Mouse (Mus musculus) forebrain, embryonic 12.5 days (tissue): Measurements from ENCODE around the gene Slc35a3. TPM values are rescaled to one million over a fixed set of nuclear protein-coding genes. Genes with fewer than 3 reads are reported as not detected.

ENCODE experiments used
- ATAC-seq: fragments of 200-750 bp; cut with Nextera tagmentation; 2 replicates; pipeline ENCODE4 v1.8.0; 2017; ENCODE audit warnings: moderate TSS enrichment; ENCODE audit not compliant: low FRiP score
- H3K27ac ChIP-seq: fragments of 300-500 bp; sonication (generic); 2 replicates; pipeline ENCODE4 v1.5.1; 2016; ENCODE audit warnings: mild to moderate bottlenecking
- H3K27me3 ChIP-seq: fragments of 300-500 bp; sonication (generic); 2 replicates; pipeline ENCODE4 v1.6.1; 2016; ENCODE audit warnings: mild to moderate bottlenecking
- H3K36me3 ChIP-seq: fragments of 300-500 bp; sonication (generic); replicated peaks from 2 replicates; pipeline ENCODE4 v1.6.1; 2016; ENCODE audit warnings: mild to moderate bottlenecking
- H3K4me1 ChIP-seq: fragments of 300-500 bp; sonication (generic); 2 replicates; pipeline ENCODE4 v1.6.1; 2016
- H3K4me2 ChIP-seq: fragments of 300-500 bp; sonication (generic); 2 replicates; pipeline ENCODE4 v1.6.1; 2016; ENCODE audit warnings: mild to moderate bottlenecking, moderate library complexity
- H3K4me3 ChIP-seq: fragments of 300-500 bp; sonication (generic); replicated peaks from 2 replicates; pipeline ENCODE4 v1.5.1; 2016; ENCODE audit warnings: mild to moderate bottlenecking
- H3K9ac ChIP-seq: fragments of 300-500 bp; sonication (generic); 2 replicates; pipeline ENCODE4 v1.6.1; 2016; ENCODE audit warnings: mild to moderate bottlenecking
- H3K9me3 ChIP-seq: fragments of 300-500 bp; sonication (generic); 2 replicates; pipeline ENCODE4 v1.6.1; 2016
- WGBS: fragments of 180-500 bp; shearing (Covaris S2); methylation state at CpG from one replicate; pipeline ENCODE4 v1.1.7; 2016; 5-methylcytosine and 5-hydroxymethylcytosine counted together
- polyA plus RNA-seq: library from polyadenylated mRNA; unstranded; fragments of >200 nt; fragmentation: Nextera tagmentation; extraction: Ambion mirVana; gene quantifications from 2 replicates; pipeline ENCODE4 v1.2.1, GENCODE M21; 2016

Gene Slc35a3
- polyA plus RNA-seq, 1 experiment from 2014 or later = 10.2 TPM

DNA sequence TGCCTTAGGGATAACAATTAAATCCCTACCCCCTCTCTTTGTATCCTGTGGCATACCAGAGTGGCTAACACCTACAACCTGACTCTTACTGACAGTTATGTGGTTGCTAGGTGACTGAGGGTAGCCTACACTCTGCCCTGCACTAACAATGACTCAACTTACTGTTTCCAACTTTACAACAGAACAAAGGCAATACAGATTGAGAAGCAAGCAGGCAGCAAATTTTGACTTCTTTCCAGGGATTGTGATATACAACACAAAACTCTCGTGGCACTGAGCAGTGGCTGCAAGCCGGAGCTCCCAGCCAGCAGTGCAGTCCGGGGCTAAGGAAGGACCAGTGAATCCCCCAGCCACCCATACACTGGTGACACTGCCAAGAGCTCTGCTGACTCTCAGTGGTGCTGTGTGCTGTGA lies 60.6 kb downstream of the Slc35a3 start:
- Histone ChIP-seq H3K4me2 (no peak overlapping the region), H3K4me3 (no peak overlapping the region), H3K9me3 (no peaks in the 10 kb centered on the region), H3K27ac (no peak overlapping the region), H3K36me3 (peaks cover 7% of the 10 kb centered on the region; the same call in 1 of the 2 replicates), H3K9ac (no peak overlapping the region), H3K4me1 (peaks cover 15% of the 10 kb centered on the region), H3K27me3 (no peaks in the 10 kb centered on the region)
- ATAC-seq = 0 out of 2 replicates have a peak, but pooled peaks have one; percentile 33
- 66% methylated on average over 3 of the region's 3 CpGs for WGBS

DNA sequence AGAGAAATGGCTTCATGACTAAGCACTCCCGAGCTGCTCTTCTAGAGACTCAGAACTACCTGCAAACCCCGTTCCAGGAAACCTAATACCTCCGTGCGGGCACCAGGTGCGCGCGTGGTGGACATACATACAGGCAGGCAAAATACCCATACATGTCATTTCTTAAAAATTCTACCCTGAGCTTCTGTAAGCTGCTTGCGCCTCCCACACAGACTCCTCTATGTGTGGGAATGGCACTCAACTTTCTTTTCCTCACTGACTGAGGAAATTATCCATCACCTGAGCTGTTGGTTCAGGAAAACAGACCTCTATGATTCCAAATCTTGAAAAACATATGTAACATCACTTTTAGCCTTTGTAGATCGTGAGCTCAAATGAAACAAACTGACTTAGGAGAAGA lies 61.9 kb downstream of the Slc35a3 start:
- 97% methylated on average over 9 of the region's 9 CpGs for WGBS
- peaks cover 16% of the 10 kb centered on the region for H3K36me3 ChIP-seq
- peaks cover 13% of the 10 kb centered on the region for H3K4me1 ChIP-seq
- H3K27ac ChIP-seq = no peak overlapping the region
- H3K4me2 ChIP-seq = no peak overlapping the region
- no peaks in the 10 kb centered on the region for H3K9me3 ChIP-seq
- ATAC-seq = no peak
- H3K9ac ChIP-seq = no peak overlapping the region
- H3K27me3 ChIP-seq = no peaks in the 10 kb centered on the region
- H3K4me3 ChIP-seq = no peak overlapping the region

DNA sequence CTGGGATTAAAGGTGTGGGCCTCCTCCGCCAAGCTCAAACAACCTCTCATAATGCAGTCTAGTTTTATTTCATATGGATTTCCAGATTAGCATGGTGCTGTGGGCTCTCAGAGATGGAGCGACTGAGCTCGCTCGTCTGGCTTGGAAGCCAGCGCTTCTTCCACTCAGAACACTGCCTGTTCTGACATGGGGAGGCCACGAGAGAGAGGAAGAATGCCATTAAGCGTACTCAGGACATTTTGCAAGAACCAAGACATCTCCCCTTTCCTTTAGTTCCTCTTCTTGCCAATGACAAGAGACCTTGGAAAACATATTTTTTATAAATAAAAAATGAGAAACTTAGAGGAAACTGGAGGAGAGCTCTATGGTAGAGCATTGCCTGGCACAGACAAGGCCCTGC lies 63.8 kb downstream of the Slc35a3 start:
- WGBS = 91% methylated on average over 7 of the region's 7 CpGs
- Histone ChIP-seq H3K4me1 (peaks cover 13% of the 10 kb centered on the region), H3K4me3 (no peak overlapping the region), H3K36me3 (peaks cover 32% of the 10 kb centered on the region), H3K9me3 (no peaks in the 10 kb centered on the region), H3K27me3 (no peaks in the 10 kb centered on the region), H3K9ac (no peak overlapping the region), H3K4me2 (no peak overlapping the region), H3K27ac (no peak overlapping the region)
- no peak for ATAC-seq

DNA sequence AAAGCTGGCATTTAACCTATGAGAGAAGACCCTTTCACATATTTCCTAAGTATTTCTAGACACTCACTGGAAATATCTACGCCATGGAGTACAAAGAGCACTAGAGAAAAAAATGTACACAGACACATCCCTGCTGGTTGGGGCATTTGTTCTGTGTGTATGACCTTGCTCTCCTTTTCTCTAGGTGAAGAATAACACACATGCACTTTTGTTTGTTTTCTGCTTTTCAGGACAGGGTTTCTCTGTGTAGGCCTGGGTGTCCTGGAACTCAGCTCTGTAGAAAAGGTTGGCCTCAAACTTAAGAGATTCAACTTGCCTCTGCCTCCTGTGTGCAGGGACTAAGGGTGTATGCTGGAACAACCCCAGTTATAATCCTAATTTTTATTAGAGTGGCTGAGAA lies 66.2 kb downstream of the Slc35a3 start:
- H3K4me2 ChIP-seq = no peak overlapping the region
- WGBS = 96% methylated on average over 1 of the region's 1 CpGs
- H3K4me1 ChIP-seq = no peaks in the 10 kb centered on the region
- ATAC-seq = no peak
- no peaks in the 10 kb centered on the region for H3K27me3 ChIP-seq
- no peaks in the 10 kb centered on the region for H3K9me3 ChIP-seq
- peaks cover 52% of the 10 kb centered on the region for H3K36me3 ChIP-seq
- H3K4me3 ChIP-seq = no peak overlapping the region
- no peak overlapping the region for H3K27ac ChIP-seq
- no peak overlapping the region for H3K9ac ChIP-seq

DNA sequence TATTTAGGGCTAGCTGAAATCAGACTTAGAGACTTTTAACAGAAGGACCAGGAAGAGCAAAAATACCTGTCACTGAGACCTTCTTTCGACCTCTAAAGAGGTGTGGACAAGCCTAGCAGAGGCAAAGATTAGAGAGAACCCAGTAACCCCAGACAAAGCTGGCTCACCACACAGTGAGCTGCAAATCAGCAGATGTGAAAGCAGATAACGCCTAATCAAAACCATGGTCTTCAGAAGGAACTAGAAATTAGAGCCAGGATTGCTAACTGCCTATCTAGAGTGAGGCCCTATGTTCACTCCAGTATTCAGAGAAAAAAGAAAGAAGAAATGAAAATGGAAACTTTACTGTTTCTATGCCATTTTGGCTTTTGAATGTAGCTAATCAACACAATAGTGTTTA lies 70.3 kb downstream of the Slc35a3 start:
- ATAC-seq = no peak
- WGBS = 95% methylated on average over 2 of the region's 2 CpGs
- H3K9me3 ChIP-seq = no peaks in the 10 kb centered on the region

DNA sequence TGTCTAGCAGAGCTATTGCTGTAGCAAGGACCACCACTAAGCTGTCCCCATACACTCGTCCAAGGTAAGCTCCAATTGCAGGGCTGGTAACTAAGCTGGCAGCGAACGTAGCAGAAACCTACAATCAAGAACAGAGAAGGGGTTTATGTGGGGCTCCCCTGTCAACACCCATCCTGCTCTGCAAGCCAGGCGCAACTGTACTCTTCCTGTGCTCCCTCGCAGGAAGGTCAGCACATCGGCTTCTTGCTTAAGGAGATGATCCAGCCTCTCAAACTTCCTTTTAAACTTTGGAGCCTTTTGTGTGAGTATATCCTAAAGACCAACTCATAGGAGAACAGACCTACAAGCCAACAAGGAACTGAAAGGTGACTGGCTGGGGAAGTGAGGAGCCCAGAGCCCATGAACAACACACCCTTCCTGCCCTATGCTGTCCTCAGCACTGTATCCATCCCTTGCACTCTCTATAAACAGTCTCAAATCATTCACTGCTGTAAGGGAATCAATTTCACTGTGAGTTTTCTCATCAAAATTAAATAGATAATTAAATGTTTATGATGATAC lies 70.7 kb downstream of the Slc35a3 start:
- Histone ChIP-seq H3K36me3 (peaks cover 83% of the 10 kb centered on the region), H3K27me3 (no peaks in the 10 kb centered on the region), H3K9me3 (no peaks in the 10 kb centered on the region), H3K4me2 (no peak overlapping the region), H3K4me3 (no peak overlapping the region), H3K9ac (no peak overlapping the region), H3K27ac (no peak overlapping the region), H3K4me1 (no peaks in the 10 kb centered on the region)
- 94% methylated on average over 6 of the region's 6 CpGs for WGBS
- no peak for ATAC-seq

More for the DNA sequence above, 70.3 kb downstream of the Slc35a3 start:
- Histone ChIP-seq H3K4me3 (no peak overlapping the region), H3K4me2 (no peak overlapping the region), H3K36me3 (peaks cover 79% of the 10 kb centered on the region), H3K4me1 (no peaks in the 10 kb centered on the region), H3K9ac (no peak overlapping the region), H3K27me3 (no peaks in the 10 kb centered on the region), H3K27ac (no peak overlapping the region)

DNA sequence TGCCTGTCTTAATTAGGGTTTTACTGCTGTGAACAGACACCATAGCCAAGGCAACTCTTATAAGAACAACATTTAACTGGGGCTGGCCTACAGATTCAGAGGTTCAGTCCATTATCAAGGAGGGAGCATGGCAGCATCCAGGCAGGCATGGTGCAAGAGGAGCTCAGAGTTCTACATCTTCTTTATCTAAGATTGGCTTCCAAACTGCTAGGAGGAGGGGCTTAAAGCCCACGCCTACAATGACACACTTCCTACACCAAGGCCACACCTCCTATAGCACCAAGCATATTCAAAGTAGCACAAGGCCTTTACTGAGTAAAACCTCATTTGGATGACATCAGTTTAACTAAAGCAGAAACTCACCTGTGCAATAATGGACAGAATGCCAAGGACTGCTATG lies 72.6 kb downstream of the Slc35a3 start:
- H3K4me1 ChIP-seq = no peaks in the 10 kb centered on the region
- H3K4me3 ChIP-seq = no peak overlapping the region
- ATAC-seq = no peak
- no peaks in the 10 kb centered on the region for H3K27me3 ChIP-seq
- H3K4me2 ChIP-seq = no peak overlapping the region
- 92% methylated on average over 1 of the region's 1 CpGs for WGBS
- H3K36me3 ChIP-seq = peaks cover 86% of the 10 kb centered on the region
- no peak overlapping the region for H3K9ac ChIP-seq
- H3K27ac ChIP-seq = no peak overlapping the region
- H3K9me3 ChIP-seq = no peaks in the 10 kb centered on the region

DNA sequence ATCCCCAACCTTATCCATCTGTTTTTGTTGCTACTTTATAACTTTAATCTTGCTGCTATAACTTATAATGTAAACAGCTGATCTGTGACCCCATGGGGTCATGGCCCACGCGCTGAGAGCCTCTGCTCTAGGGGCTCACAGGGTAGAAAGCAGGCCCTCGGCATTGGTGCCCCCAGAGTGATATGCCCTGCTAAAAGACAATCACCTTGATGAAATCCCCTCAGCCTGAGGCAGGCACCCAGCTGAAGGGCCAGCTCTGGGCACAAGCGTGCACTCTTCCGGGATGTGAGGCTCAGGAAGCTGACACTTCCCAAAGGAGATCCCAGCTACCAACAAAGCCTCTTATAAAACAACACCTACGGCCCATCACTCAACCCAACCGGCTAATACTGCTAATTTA lies 74.1 kb downstream of the Slc35a3 start:
- WGBS = 91% methylated on average over 7 of the region's 7 CpGs

DNA sequence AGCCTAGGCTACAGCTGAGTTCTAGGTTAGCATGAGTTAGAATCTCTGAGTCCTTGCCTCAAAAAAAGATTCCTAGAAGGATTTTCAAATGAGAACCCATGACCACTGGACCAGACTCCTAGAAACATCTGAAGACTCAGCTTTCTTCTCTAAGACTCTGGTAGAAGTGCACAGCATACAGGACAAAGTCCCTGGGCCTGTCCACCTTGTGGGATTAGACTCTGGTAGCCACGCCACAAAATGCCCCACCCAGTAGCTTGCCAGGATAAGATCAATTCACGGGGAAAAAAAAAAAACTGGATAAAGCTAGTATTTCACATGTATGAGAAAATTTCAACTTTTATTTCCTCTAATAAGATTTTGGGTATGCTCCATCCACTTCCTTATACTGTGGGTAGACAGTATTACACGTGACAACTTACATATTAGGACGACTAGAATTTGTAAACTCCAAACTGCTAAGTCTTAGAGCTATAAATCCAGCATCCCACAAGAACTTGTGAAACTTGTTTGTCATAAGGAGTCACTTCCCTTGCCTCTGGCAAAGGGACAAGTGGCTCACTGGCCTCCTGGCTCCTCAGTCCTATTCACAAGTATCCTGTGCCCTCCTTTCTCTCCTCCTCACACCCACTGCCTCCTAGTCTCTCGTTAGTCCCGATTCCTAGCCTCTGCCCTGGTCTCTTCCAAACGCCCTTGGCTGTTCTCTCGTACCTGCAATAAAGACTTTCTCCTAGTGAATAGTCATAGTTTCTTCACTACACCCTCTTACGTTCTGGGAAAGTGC lies 74.7 kb downstream of the Slc35a3 start:
- no peak overlapping the region for H3K9ac ChIP-seq
- no peak overlapping the region for H3K27ac ChIP-seq
- no peak for ATAC-seq
- peaks cover 89% of the 10 kb centered on the region for H3K36me3 ChIP-seq
- no peaks in the 10 kb centered on the region for H3K27me3 ChIP-seq
- 83% methylated on average over 9 of the region's 9 CpGs for WGBS
- H3K4me2 ChIP-seq = no peak overlapping the region
- no peaks in the 10 kb centered on the region for H3K4me1 ChIP-seq
- H3K9me3 ChIP-seq = no peaks in the 10 kb centered on the region
- no peak overlapping the region for H3K4me3 ChIP-seq

More for the DNA sequence above, 74.1 kb downstream of the Slc35a3 start:
- Histone ChIP-seq H3K27me3 (no peaks in the 10 kb centered on the region), H3K36me3 (peaks cover 90% of the 10 kb centered on the region), H3K27ac (no peak overlapping the region), H3K4me3 (no peak overlapping the region), H3K9ac (no peak overlapping the region), H3K4me2 (no peak overlapping the region), H3K4me1 (no peaks in the 10 kb centered on the region), H3K9me3 (no peaks in the 10 kb centered on the region)
- no peak for ATAC-seq

DNA sequence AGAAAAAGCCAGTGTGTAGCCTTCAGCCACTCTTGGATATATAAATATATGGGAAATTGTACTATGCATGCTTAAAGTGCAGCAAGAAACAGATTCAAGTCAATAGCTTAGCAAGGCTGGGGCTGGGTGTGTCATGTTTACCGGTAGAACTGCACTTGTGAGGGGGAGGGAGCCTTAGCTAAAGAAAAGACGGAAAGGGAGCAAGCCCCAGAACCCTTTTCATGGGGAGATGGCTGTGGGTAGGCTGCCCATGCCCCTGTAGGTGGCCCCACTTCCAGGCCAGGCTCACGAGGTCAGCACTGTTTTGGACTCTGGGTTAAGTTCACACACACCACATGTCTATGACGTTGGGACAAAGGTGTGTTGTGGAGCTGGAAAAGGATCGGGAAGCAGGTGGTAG lies 76.8 kb downstream of the Slc35a3 start:
- Histone ChIP-seq H3K9me3 (no peaks in the 10 kb centered on the region), H3K36me3 (peaks cover 84% of the 10 kb centered on the region), H3K4me2 (no peak overlapping the region), H3K4me1 (no peaks in the 10 kb centered on the region), H3K27ac (no peak overlapping the region; the same call in 1 of the 2 replicates), H3K9ac (no peak overlapping the region), H3K27me3 (no peaks in the 10 kb centered on the region), H3K4me3 (no peak overlapping the region)
- ATAC-seq = no peak
- 74% methylated on average over 5 of the region's 5 CpGs for WGBS

DNA sequence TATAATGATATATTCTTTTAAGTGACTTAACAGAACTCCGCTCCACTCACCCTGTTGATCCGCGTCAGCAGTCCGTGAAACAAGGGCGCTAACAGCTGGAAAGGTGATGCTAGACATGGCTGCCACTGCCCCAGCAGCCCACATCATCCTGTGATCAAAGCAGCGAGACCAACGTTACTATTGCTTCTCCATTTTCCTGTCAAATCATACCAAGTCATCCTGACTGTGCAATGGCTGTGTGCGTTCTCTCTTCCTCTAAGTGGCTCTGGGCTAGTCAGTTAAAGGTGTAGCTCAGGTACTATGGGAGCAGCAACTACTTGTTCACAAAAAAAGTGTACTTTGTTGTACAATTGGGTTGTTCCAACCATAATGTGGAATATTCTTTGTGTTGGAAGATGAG lies 77.8 kb downstream of the Slc35a3 start:
- Histone ChIP-seq H3K36me3 (peaks cover 80% of the 10 kb centered on the region), H3K4me1 (no peaks in the 10 kb centered on the region), H3K27ac (no peak overlapping the region), H3K9ac (no peak overlapping the region), H3K9me3 (no peaks in the 10 kb centered on the region), H3K4me2 (no peak overlapping the region), H3K27me3 (no peaks in the 10 kb centered on the region), H3K4me3 (no peak overlapping the region)
- no peak for ATAC-seq
- 96% methylated on average over 8 of the region's 8 CpGs for WGBS

DNA sequence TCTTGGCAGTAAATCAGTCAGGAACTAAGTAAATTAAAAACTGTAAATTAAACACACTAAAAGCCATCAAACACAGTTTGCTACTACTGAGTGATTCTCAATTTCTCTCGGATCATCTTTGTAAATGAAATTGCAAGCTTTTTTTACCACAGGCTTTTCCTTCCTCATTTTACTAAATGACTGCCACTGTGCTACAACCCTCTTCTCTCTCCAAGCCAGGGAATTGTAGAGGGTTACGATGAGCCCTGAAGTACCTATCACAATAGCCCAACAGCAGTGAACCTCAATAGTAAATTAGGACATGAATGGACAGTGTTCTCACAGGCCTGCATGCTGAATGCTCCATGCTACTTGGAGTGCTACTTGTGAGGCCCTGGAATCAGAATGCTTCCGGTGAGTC lies 78.5 kb downstream of the Slc35a3 start:
- no peak for ATAC-seq
- Histone ChIP-seq H3K4me2 (no peak overlapping the region), H3K9ac (no peak overlapping the region), H3K9me3 (no peaks in the 10 kb centered on the region), H3K36me3 (peaks cover 73% of the 10 kb centered on the region), H3K4me1 (no peaks in the 10 kb centered on the region), H3K27me3 (no peaks in the 10 kb centered on the region), H3K4me3 (no peak overlapping the region), H3K27ac (no peak overlapping the region)
- 86% methylated on average over 3 of the region's 3 CpGs for WGBS

DNA sequence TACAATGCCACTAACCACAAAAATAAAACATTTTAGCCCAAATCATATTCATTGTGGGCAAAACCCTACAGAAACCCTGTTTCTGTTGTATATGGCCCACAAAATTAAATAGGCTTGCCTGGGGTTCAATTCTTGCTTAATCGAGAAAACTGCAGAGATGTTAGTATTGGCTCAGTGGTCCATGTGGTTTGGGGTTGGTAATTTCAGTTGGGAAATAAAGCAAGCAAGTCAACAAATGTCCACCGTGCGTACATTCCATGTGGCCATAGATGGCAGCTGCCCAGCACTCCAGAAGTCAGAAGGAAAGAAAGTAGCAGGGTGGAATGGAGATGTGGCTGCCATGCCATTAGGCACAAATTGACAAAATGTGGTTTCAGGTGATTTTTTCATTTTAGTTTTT lies 79.7 kb downstream of the Slc35a3 start:
- ATAC-seq = no peak
- Histone ChIP-seq H3K9me3 (no peaks in the 10 kb centered on the region), H3K4me3 (no peak overlapping the region), H3K4me2 (no peak overlapping the region), H3K36me3 (peaks cover 65% of the 10 kb centered on the region), H3K4me1 (no peaks in the 10 kb centered on the region), H3K27me3 (no peaks in the 10 kb centered on the region), H3K27ac (no peak overlapping the region), H3K9ac (no peak overlapping the region)
- 92% methylated on average over 3 of the region's 3 CpGs for WGBS
